Mouse (Mus musculus) adrenal gland, postnatal 25 days (tissue): Measurements from ENCODE around the gene Lef1. TPM values are rescaled to one million over a fixed set of nuclear protein-coding genes. Genes with fewer than 3 reads are reported as not detected.

Experiments used
- DNase-seq: peaks from one replicate; pipeline ENCODE4 v3.0.0; 2021; ENCODE audit warnings: mixed read lengths
- long read RNA-seq: library from polyadenylated mRNA; stranded (forward); transcript quantifications from one replicate; pipeline ENCODE4 v2.0.0, GENCODE M21; 2021
- total RNA-seq: library from RNA; stranded (reverse); gene quantifications from 2 replicates; pipeline ENCODE4 v1.2.3, GENCODE M21; 2021

The Lef1 gene
- 13.3 and 15.7 TPM in 2 replicates for total RNA-seq
- long read RNA-seq, partial matches to known transcripts = 5 of 7 reads
- long read RNA-seq, other reads (novel, unspliced or antisense) = 0 of 7 reads

GRCm38 (mm10) chr3:131110191-131111150 is at the start of gene Lef1:
Gene Lef1, plus strand, starts transcription at chr3:131110471.
- peak; percentile 69 for DNase-seq

GRCm38 (mm10) chr3:131065001-131065400 is 45.3 kb upstream of the Lef1 start:
- no peak for DNase-seq

DNA sequence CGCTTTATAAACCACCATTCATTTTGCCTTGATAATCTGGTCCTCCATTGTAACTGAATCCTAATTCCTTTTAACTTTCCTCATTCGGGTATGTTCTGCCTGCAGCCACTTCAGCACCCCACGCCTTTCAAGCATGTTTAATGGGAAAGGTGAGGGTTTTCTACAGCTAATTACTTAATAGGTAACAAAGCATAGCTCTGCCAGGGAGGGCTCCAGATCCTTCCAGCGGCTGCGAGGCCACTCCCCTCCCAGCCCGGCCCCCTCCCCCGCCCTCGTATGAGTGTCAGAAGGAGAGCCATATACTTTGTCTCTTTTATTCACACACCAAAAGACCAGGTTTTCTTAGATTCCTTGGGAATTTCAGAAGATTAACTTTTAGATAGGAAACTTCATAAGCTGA is 44.1 kb upstream of the Lef1 start:
- no peak for DNase-seq

GRCm38 (mm10) chr3:131068000-131068399 is 42.3 kb upstream of the Lef1 start:
- no peak for DNase-seq

DNA sequence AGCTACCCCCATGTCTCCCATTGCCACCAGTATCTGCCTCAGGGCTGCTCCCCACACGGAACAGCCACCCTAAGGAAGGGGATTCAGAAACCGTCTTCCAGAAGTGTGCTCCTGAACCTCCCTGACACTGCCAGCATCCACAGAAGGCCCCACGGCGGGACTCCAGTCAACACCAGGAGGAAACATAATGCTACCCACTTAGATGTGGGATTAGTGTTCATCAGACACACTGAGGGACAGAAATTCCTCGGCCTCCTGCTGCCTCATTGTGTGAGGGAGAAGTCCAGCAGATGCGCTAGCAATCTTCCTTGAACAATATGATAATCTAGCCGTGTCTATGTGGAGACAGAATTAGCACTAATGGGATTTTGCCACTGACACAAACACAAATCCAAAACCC is 40.1 kb upstream of the Lef1 start:
- DNase-seq = no peak

DNA sequence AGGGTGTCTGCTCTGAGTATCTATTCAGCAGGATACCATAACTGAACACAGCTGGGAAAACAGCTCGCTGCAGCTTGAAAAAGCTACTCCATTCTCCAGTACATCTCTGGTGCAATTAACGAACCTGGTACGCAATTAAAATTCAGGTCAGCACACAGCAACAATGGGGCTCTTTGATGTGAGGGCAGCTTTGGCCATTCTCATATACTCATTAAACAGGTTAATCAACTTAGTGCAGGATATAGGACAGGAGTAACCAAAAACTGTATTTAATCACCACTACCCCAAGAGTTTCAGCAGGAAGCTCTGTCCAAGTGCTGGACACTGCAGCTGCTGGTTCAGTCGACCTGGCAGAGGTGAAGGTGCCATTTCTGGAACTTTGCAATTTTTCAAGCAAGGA is 37.6 kb upstream of the Lef1 start:
- DNase-seq = no peak

- no peak for DNase-seq
Measured at GRCm38 (mm10) chr3:131073946-131074345, 36.3 kb upstream of the Lef1 start.

DNA sequence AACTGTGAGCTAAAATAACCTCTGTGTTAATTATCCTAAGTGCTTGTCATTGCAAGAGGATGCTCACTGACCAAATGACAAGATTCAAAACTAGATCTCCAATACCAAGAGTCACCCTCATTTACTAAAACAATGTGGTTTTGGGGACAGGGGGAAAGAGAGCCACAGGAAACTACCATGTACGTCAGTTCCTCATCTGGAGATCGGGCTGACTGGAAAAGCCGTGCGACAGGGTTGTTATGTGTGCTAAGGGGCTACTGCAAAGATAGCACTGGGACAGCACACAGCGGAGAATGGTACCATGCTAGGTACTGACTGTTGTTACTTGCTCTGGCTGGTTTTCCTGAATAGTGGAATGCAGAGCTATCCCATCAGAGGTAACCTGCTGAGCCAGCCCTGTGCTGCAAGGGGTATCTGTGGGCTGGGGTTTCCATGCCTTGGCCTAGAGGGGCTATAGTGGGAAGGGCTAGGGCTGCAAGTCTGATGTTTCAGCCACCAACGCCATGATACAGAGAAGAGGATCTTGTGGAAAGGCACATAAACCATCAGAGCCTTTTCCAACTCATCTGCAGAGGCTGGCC is 32.1 kb upstream of the Lef1 start:
- DNase-seq = no peak

DNA sequence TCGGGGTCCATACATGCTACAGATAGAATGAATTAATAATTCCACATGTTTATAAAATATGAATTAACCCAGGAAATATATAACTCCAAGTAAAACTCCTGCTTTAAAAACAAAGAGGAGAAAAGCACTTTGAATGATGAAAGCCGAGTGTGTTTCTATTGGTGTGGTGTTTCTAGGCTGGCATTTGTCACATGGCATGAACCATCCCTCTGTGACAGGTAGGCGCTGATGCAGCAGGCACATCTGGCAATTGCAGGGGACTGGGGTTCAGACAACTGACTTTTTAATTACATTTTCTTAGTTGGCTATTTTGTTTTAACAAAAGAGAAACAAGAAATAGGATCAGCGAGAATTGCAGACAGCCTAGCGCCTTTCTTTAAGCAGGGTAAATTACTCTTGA is 31.6 kb upstream of the Lef1 start:
- DNase-seq = no peak

- DNase-seq = no peak
Measured at GRCm38 (mm10) chr3:131083722-131084121, 26.5 kb upstream of the Lef1 start.

DNA sequence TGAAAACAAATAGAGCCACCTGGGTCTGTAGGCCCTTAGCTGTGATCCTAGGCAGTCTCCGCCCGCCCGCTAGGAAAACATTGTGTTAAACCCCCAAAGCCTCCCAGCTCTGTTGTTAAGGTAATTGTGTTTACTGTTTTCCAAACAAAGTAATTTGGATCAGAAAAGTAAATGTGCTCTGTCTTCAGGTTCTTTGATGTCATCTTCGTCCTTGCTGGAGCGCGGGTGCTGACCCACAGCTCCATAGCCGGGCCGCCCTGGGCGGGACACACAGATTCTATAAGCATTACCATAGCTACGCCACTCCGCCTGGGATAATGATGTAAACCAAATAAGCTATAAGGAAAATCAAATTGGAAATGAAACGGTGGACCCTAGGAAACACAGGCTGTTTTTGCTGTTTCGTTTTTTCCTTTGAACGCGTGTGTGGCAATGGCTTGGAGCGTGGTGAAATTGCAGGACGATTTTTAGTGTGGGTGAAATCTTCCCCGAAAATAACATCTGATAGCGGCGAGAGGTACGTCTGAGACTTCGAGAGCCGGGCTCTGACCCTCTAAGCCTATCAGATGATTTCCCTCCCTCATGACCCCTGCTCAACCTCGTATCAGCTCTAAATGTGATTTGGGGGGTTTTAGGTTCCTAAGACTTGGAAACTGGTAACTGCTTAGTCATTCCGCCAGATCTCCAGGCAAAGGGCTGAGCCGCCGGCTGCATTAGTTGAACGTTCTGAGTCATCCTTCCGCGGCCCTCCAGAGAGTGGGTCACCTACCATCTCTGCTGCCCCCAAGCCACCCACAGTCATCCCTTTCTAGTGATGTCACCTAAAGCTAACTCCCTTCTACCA is 25.3 kb upstream of the Lef1 start:
- DNase-seq = peak; percentile 51

GRCm38 (mm10) chr3:131085978-131086377 is 24.3 kb upstream of the Lef1 start:
- no peak for DNase-seq

- no peak for DNase-seq
Measured at GRCm38 (mm10) chr3:131089721-131090120, 20.6 kb upstream of the Lef1 start.

DNA sequence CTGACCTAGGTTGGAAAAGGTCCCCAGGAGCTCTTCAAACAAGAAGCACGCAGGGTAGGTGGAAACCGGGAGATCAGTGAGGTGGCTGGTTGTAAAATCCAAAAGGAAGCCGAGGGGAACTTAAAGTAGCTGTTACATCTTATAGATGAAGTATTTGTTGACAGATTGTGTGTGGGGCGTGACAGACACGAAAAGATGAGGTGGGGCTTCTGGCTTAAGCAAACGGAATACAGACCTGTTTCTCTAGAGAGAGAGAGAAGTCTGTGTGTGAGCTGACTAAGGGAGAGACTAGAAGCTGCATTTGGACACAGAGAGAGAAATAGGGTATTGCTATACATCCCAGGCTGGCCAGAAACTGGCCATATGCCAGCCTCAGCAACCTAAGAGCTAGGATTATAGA is 18.2 kb upstream of the Lef1 start:
- no peak for DNase-seq

- no peak for DNase-seq
Measured at GRCm38 (mm10) chr3:131093736-131094135, 16.5 kb upstream of the Lef1 start.

- DNase-seq = no peak
Measured at GRCm38 (mm10) chr3:131096105-131096504, 14.2 kb upstream of the Lef1 start.

GRCm38 (mm10) chr3:131102191-131102774 is 8.0 kb upstream of the Lef1 start:
- no peak for DNase-seq

- DNase-seq = no peak
Measured at GRCm38 (mm10) chr3:131105362-131105761, 4.9 kb upstream of the Lef1 start.

DNA sequence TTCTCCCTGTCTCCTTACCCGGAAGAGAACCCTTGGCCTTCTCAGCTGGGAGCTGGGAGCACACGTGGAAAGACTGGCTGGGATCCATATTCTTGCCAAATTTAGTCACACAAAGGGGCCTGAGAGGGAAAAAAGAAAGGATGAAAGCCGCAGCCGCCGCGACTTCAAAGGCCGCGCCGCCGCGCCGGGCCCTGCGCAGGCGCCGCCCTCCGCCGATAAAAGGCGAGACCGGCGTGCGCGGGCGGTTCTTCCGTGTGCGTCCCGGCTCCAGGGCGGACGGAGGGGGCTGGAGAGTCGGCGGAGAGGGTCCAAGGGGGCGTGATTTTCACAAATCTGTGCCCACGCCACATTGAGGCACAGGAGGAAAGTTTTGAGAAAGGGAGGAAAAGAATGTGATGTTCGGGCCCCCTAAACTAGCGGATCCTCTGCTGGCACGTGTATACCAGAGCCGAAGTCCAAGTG is 4.3 kb upstream of the Lef1 start:
- peak; percentile 74 for DNase-seq

DNA sequence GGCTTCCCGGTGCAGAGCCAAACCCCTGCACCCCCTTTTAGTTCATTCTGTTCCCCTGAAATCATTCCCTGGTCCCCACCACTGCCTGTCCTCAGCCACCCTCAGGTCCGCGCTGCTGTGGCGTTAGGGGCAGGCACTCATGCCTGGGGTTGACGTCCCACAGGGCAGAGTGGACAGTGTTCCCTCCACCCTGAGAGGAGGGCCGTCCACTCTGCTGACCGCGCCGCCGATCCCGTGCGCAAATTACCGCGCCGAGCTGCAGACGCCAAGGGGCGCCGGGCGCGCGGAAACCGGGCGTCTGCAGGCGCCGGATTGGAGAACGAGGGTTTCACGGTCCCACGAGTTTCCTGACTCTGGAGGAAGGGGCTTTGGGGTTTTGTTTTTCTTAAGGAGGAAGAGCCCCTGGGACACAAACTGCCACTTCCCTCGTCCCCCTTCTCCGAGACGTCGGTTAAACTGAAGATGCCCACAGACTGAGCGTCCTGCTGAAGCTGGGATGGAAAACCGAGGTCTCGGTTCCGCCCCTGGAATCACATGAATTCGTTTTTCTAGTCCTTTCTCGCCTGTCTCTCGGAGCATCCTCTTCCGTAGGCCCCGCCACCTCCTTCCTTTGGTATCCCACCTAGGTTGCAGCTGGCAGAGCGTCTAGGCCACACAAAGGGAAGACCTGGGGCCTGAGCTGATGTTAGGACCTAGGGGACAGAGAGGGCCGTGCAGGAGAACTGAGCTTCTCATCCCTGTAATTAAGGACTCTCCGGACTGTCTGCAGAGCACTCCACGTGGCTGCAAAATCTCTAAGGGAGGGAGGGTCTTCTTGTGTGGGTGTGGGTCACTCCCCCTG is 3.6 kb upstream of the Lef1 start:
- peak; percentile 16 for DNase-seq
